Mouse (Mus musculus): Measurements from ENCODE around the gene Sulf2. TPM values are rescaled to one million over a fixed set of nuclear protein-coding genes. Genes with fewer than 3 reads are reported as not detected.
"Not testable (repeated sequence)": the region's sequence is repeated elsewhere in the genome, so short reads cannot be mapped to it uniquely, and the experiment has no call there.

Gene Sulf2
- polyA plus RNA-seq, 1 experiment, result 14.2 TPM

GRCm38 (mm10) chr2:166194112-166194758, 38.8 kb upstream of the Sulf2 start:
- no peak overlapping the region for H3K27ac ChIP-seq (ENCODE audit: control insufficient read depth, insufficient read depth, low read depth, low read length)
- H3K27me3 ChIP-seq (ENCODE audit: control insufficient read depth, insufficient read depth, low read length), result no peaks in the 10 kb centered on the region
- no peak overlapping the region for H3K4me3 ChIP-seq (ENCODE audit: control insufficient read depth, low read depth, low read length)
- no peaks in the 10 kb centered on the region for H3K36me3 ChIP-seq (ENCODE audit: control insufficient read depth, insufficient read depth, low read length)
- peaks cover 4% of the 10 kb centered on the region for H3K4me1 ChIP-seq (ENCODE audit: control insufficient read depth, insufficient read depth, low read length)
- no peak for TF ChIP-seq CTCF (IDR thresholded peaks at IDR 0.05; ENCODE audit: control insufficient read depth, insufficient read depth, insufficient replicate concordance, low read depth, low read length)
- TF ChIP-seq POLR2A (IDR thresholded peaks at IDR 0.05; ENCODE audit: control insufficient read depth, low read depth, low read length), result no peak

DNA sequence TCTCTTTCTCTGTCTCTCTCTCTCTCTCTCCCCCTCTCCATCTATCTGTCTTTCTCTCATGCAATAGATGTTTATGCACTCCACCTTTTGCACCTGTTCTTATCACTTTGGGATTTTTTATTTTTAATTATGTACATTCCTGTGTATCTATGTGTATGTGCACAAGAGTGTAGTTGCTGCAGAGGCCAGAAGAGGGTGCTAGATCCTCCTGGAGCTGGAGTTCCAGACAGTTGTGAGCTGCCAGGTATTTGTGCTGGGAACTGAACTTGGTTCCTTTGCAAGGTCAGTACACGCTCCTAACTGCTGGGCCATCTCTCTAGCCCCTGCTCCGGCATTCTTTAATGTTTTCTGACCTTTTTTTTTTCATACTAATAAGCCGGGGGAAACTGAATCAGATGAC, 38.0 kb upstream of the Sulf2 start:
- TF ChIP-seq POLR2A (IDR thresholded peaks at IDR 0.05; ENCODE audit: control insufficient read depth, low read depth, low read length) (no peak), CTCF (IDR thresholded peaks at IDR 0.05; ENCODE audit: control insufficient read depth, insufficient read depth, insufficient replicate concordance, low read depth, low read length) (peak; percentile 29; the same call in 1 of the 2 replicates)
- H3K36me3 ChIP-seq (ENCODE audit: control insufficient read depth, insufficient read depth, low read length), result no peaks in the 10 kb centered on the region
- no peaks in the 10 kb centered on the region for H3K27me3 ChIP-seq (ENCODE audit: control insufficient read depth, insufficient read depth, low read length)
- peaks cover 4% of the 10 kb centered on the region for H3K4me1 ChIP-seq (ENCODE audit: control insufficient read depth, insufficient read depth, low read length)
- H3K4me3 ChIP-seq (ENCODE audit: control insufficient read depth, low read depth, low read length), result no peak overlapping the region
- no peak overlapping the region for H3K27ac ChIP-seq (ENCODE audit: control insufficient read depth, insufficient read depth, low read depth, low read length)

- no peak for TF ChIP-seq POLR2A (IDR thresholded peaks at IDR 0.05; ENCODE audit: control insufficient read depth, low read depth, low read length)
- TF ChIP-seq CTCF (IDR thresholded peaks at IDR 0.05; ENCODE audit: control insufficient read depth, insufficient read depth, insufficient replicate concordance, low read depth, low read length), result no peak
- H3K27me3 ChIP-seq (ENCODE audit: control insufficient read depth, insufficient read depth, low read length), result no peaks in the 10 kb centered on the region
- H3K27ac ChIP-seq (ENCODE audit: control insufficient read depth, insufficient read depth, low read depth, low read length), result no peak overlapping the region
- H3K36me3 ChIP-seq (ENCODE audit: control insufficient read depth, insufficient read depth, low read length), result no peaks in the 10 kb centered on the region
- H3K4me1 ChIP-seq (ENCODE audit: control insufficient read depth, insufficient read depth, low read length), result peaks cover 7% of the 10 kb centered on the region
- H3K4me3 ChIP-seq (ENCODE audit: control insufficient read depth, low read depth, low read length), result no peak overlapping the region
Measured at GRCm38 (mm10) chr2:166190816-166191215, 35.4 kb upstream of the Sulf2 start.

DNA sequence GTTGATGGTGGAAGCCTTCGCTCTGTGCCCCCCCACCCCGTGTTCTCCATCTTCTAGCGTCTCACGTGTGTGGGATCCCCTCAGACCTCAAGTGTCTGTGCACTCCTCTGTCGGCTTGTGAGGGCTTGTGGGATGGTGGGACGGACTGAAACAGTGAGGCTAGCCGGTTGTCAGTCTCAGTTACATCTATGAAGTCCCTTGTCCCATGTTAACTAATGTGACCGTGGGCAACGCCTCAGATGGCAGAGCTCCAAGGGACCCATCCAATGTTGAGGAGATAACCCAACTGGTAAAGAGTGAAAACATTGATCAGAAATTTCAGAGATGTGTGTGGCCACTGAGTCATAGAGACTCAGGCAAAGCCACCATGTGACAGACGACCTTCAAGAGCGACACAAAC, 33.7 kb upstream of the Sulf2 start:
- Histone ChIP-seq H3K27me3 (ENCODE audit: control insufficient read depth, insufficient read depth, low read length) (no peaks in the 10 kb centered on the region), H3K4me1 (ENCODE audit: control insufficient read depth, insufficient read depth, low read length) (peaks cover 4% of the 10 kb centered on the region; the same call in 1 of the 2 replicates), H3K36me3 (ENCODE audit: control insufficient read depth, insufficient read depth, low read length) (no peaks in the 10 kb centered on the region), H3K27ac (ENCODE audit: control insufficient read depth, insufficient read depth, low read depth, low read length) (no peak overlapping the region), H3K4me3 (ENCODE audit: control insufficient read depth, low read depth, low read length) (no peak overlapping the region)
- TF ChIP-seq CTCF (IDR thresholded peaks at IDR 0.05; ENCODE audit: control insufficient read depth, insufficient read depth, insufficient replicate concordance, low read depth, low read length), result no peak
- no peak for TF ChIP-seq POLR2A (IDR thresholded peaks at IDR 0.05; ENCODE audit: control insufficient read depth, low read depth, low read length)

GRCm38 (mm10) chr2:166187874-166188453, 32.5 kb upstream of the Sulf2 start:
- not testable (repeated sequence) for H3K27ac ChIP-seq (ENCODE audit: control insufficient read depth, insufficient read depth, low read depth, low read length); H3K27me3 ChIP-seq (ENCODE audit: control insufficient read depth, insufficient read depth, low read length); H3K4me1 ChIP-seq (ENCODE audit: control insufficient read depth, insufficient read depth, low read length); H3K4me3 ChIP-seq (ENCODE audit: control insufficient read depth, low read depth, low read length); H3K36me3 ChIP-seq (ENCODE audit: control insufficient read depth, insufficient read depth, low read length)

DNA sequence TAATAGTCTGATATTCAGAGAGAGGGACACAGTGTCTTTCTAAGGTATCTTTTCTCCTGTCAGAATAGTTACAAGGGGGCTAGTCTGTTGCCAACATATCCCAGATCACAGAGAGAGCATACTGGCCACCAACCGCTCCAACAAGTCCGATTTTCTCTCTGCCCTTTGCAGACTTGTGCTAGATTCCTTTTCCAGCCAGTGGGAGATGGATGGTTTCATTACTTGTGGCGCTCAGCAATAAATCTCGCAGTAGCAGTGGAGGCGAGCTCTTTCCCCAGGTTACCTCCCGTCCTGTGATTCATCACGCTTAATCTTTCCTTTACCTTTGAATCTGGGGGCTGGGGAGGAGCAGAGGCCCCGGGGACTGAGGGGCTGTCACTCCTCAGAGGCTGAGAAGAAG, 31.9 kb upstream of the Sulf2 start:
- not testable (repeated sequence) for H3K27me3 ChIP-seq (ENCODE audit: control insufficient read depth, insufficient read depth, low read length); H3K4me1 ChIP-seq (ENCODE audit: control insufficient read depth, insufficient read depth, low read length); H3K27ac ChIP-seq (ENCODE audit: control insufficient read depth, insufficient read depth, low read depth, low read length)

GRCm38 (mm10) chr2:166186244-166186948, 30.9 kb upstream of the Sulf2 start:
- no peak for TF ChIP-seq CTCF (IDR thresholded peaks at IDR 0.05; ENCODE audit: control insufficient read depth, insufficient read depth, insufficient replicate concordance, low read depth, low read length)
- no peak for TF ChIP-seq POLR2A (IDR thresholded peaks at IDR 0.05; ENCODE audit: control insufficient read depth, low read depth, low read length)
- H3K4me1 ChIP-seq (ENCODE audit: control insufficient read depth, insufficient read depth, low read length), result peaks cover 3% of the 10 kb centered on the region; the same call in 1 of the 2 replicates
- H3K27ac ChIP-seq (ENCODE audit: control insufficient read depth, insufficient read depth, low read depth, low read length), result 0 out of 2 replicates have a peak overlapping the region, but pooled peaks have one; percentile 27
- no peaks in the 10 kb centered on the region for H3K27me3 ChIP-seq (ENCODE audit: control insufficient read depth, insufficient read depth, low read length)
- no peaks in the 10 kb centered on the region for H3K36me3 ChIP-seq (ENCODE audit: control insufficient read depth, insufficient read depth, low read length)
- no peak overlapping the region for H3K4me3 ChIP-seq (ENCODE audit: control insufficient read depth, low read depth, low read length)

More for the DNA sequence above, 31.9 kb upstream of the Sulf2 start:
- not testable (repeated sequence) for H3K4me3 ChIP-seq (ENCODE audit: control insufficient read depth, low read depth, low read length); H3K36me3 ChIP-seq (ENCODE audit: control insufficient read depth, insufficient read depth, low read length)
